Mouse (Mus musculus) neural tube, embryonic 14.5 days (tissue): ENCODE results near the gene Rpp14. TPM values are rescaled to one million over a fixed set of nuclear protein-coding genes. Genes with fewer than 3 reads are reported as not detected.

Experiments used
- ATAC-seq: fragments of 200-750 bp; cut with Nextera tagmentation; 2 replicates; pipeline ENCODE4 v1.8.0; 2017; ENCODE audit warnings: low read depth, mild to moderate bottlenecking, moderate TSS enrichment, moderate library complexity
- H3K27ac ChIP-seq: fragments of 300-500 bp; sonication (generic); 2 replicates; pipeline ENCODE4 v1.5.1; 2014; ENCODE audit warnings: low read depth, mild to moderate bottlenecking, control low read depth, low read length, moderate library complexity, mixed read lengths
- H3K27me3 ChIP-seq: fragments of 300-500 bp; sonication (generic); 2 replicates; pipeline ENCODE4 v1.6.1; 2014; ENCODE audit warnings: low read length; ENCODE audit not compliant: control insufficient read depth, insufficient read depth
- H3K36me3 ChIP-seq: fragments of 300-500 bp; sonication (generic); 2 replicates; pipeline ENCODE4 v1.6.1; 2014; ENCODE audit warnings: low read length, mixed read lengths; ENCODE audit not compliant: control insufficient read depth, insufficient read depth
- H3K4me1 ChIP-seq: fragments of 300-500 bp; sonication (generic); 2 replicates; pipeline ENCODE4 v1.6.1; 2014; ENCODE audit warnings: low read length; ENCODE audit not compliant: control insufficient read depth, insufficient read depth
- H3K4me2 ChIP-seq: fragments of 300-500 bp; sonication (generic); 2 replicates; pipeline ENCODE4 v1.6.1; 2014; ENCODE audit warnings: mild to moderate bottlenecking, low read depth, low read length, control low read depth
- H3K4me3 ChIP-seq: fragments of 300-500 bp; sonication (generic); 2 replicates; pipeline ENCODE4 v1.5.1; 2014; ENCODE audit warnings: low read depth, low read length, control low read depth, mixed read lengths
- H3K9ac ChIP-seq: fragments of 300-500 bp; sonication (generic); replicated peaks from 2 replicates; pipeline ENCODE4 v1.6.1; 2014; ENCODE audit warnings: low read depth, mild to moderate bottlenecking, control low read depth, low read length, mixed read lengths
- H3K9me3 ChIP-seq: fragments of 300-500 bp; sonication (generic); 2 replicates; pipeline ENCODE4 v1.6.1; 2016; ENCODE audit warnings: low read length; ENCODE audit not compliant: control insufficient read depth
- WGBS: fragments of 180-500 bp; shearing (Covaris S2); extraction: QIAGEN DNeasy Blood & Tissue Kit; methylation state at CpG from one replicate; pipeline ENCODE4 v1.1.7; 2014; 5-methylcytosine and 5-hydroxymethylcytosine counted together
- polyA plus RNA-seq: library from polyadenylated mRNA; unstranded; fragments of >200 nt; fragmentation: Nextera tagmentation; extraction: Ambion mirVana; gene quantifications from 2 replicates; pipeline ENCODE4 v1.2.1, GENCODE M21; 2014

Gene Rpp14
- 54.0 and 55.3 TPM in 2 replicates for polyA plus RNA-seq

DNA sequence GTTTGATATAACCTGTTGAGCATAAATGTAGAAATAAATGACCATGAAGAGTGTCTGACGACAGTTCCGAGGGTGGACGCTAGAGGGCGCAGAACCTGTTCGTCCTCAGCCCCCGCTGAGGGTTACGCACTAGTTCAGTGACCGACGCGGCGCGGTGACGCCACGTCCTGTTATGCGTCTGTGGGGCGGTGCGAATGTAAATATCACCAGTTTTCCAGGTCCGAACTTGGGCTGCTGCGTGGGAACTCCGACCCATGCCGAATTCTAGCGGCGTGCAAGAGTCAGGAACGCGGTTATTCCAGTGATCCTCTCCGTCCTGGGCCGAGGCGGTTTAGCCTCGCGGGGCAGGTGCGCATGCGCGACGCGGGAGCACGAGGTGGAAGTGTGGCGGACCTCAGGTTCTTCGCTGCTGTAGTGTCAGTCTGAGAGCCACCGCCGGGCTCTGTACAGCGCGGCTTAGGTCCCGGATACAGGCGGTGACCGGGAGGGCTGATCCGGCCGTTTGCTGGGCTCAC, at the start of gene Rpp14:
Gene Rpp14, plus strand, starts transcription at position 203 of the 515 bp plus-strand sequence.
- peak; percentile 97 for ATAC-seq
- Histone ChIP-seq H3K4me2 (peak within 1 kb of the TSS; percentile 96), H3K27ac (peak within 1 kb of the TSS; percentile 84), H3K27me3 (no peaks in the 10 kb centered on the region), H3K9me3 (no peaks in the 10 kb centered on the region), H3K4me1 (peaks cover 13% of the 10 kb centered on the region), H3K36me3 (0 out of 2 replicates have a peak, but pooled peaks cover 4% of the 10 kb centered on the region), H3K4me3 (peak within 1 kb of the TSS; percentile 74), H3K9ac (peak within 1 kb of the TSS; percentile 74)
- WGBS, result under 1% methylated on average over 47 of the region's 47 CpGs

DNA sequence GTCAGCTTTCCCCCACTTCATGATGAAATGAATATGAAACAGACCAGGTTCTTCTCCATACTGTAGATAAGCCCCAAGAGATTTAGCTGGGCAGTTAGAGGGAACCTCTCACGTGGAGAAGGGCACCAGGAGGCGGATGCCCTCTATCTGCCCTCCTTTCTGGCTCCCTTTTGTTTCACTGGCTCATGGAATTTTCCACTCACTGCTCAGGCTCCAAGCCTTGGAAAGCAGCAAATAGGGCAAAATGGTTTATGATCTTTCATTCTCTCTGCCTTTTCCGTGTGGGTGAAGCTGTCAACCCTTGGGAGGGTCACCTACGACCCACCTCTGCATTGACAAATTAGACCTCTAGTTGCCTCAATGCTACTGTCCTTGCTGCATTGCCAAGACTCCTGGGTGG, 49.6 kb upstream of the Rpp14 start:
- H3K4me3 ChIP-seq, result no peak overlapping the region
- no peak overlapping the region for H3K27ac ChIP-seq
- ATAC-seq, result no peak
- no peaks in the 10 kb centered on the region for H3K27me3 ChIP-seq
- H3K9ac ChIP-seq, result no peak overlapping the region
- no peak overlapping the region for H3K4me2 ChIP-seq
- H3K36me3 ChIP-seq, result no peaks in the 10 kb centered on the region
- 24% methylated on average over 4 of the region's 4 CpGs for WGBS
- no peaks in the 10 kb centered on the region for H3K9me3 ChIP-seq
- H3K4me1 ChIP-seq, result no peaks in the 10 kb centered on the region

DNA sequence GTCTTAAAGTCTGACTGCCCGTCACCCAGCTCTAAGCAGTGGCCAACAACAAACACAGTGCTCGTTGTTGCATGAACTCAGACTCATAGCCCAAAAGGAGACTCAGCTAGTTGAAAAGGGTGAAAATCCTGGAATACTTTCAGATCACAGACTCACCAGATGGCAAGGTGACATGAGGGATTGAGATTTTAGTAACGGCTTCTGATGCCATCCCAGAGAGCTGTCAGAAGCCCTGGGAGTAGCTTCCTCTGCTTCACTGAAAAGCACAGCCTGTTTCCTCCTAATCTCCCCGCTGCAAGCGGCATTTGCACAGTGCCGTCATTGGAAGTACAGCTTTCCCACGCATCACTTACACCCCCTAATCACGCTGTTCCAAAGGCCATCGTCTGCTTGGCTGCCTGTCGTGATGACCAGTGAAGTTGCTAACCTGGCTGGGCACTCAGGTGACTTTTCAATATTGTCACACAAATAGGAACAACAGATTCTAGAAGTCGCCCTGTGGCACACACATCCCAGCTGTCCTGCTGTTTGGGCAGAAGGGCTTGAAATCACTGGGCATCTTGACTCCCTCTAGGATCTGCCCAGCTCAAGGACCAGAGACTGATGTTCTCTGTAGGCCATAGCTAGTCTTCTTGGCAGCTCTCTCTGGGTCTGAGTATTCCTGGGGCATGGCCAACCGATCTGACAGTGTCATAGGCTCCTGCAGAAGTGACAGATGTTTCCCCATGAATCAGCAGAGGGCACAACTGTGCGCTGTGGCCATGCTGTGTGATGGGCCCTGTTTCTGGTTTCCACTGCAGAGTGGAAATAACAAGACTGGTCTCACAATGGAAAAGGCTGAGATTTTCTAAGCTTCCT, 47.9 kb upstream of the Rpp14 start:
- no peaks in the 10 kb centered on the region for H3K27me3 ChIP-seq
- no peaks in the 10 kb centered on the region for H3K9me3 ChIP-seq
- WGBS, result 76% methylated on average over 13 of the region's 13 CpGs
- no peaks in the 10 kb centered on the region for H3K36me3 ChIP-seq
- no peak for ATAC-seq
- no peaks in the 10 kb centered on the region for H3K4me1 ChIP-seq
- H3K4me2 ChIP-seq, result no peak overlapping the region
- H3K4me3 ChIP-seq, result no peak overlapping the region
- no peak overlapping the region for H3K27ac ChIP-seq
- no peak overlapping the region for H3K9ac ChIP-seq

DNA sequence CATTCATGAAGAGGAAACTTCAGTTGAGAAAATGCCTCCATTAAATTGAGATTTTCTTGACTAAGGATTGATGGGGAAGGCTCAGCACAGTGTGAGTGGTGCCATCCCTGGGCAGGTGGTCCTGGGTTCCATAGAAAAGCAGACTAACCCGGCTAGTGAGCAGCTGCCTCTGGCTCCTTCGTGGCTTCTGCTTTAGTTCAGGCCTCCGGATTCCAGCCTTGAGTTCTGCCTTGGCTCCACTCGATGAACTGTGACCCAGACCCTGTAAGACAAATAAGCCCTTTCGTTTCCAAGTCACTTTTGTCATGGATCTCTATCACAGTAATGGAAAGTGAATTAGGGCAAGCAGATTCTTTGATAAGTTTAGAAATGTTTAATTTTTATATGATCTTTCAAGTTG, 45.6 kb upstream of the Rpp14 start:
- H3K27ac ChIP-seq, result no peak overlapping the region
- H3K4me3 ChIP-seq, result no peak overlapping the region
- no peaks in the 10 kb centered on the region for H3K4me1 ChIP-seq
- H3K36me3 ChIP-seq, result no peaks in the 10 kb centered on the region
- no peak overlapping the region for H3K9ac ChIP-seq
- no peak overlapping the region for H3K4me2 ChIP-seq
- no peaks in the 10 kb centered on the region for H3K9me3 ChIP-seq
- no peak for ATAC-seq
- WGBS, result 82% methylated on average over 5 of the region's 5 CpGs
- H3K27me3 ChIP-seq, result no peaks in the 10 kb centered on the region

DNA sequence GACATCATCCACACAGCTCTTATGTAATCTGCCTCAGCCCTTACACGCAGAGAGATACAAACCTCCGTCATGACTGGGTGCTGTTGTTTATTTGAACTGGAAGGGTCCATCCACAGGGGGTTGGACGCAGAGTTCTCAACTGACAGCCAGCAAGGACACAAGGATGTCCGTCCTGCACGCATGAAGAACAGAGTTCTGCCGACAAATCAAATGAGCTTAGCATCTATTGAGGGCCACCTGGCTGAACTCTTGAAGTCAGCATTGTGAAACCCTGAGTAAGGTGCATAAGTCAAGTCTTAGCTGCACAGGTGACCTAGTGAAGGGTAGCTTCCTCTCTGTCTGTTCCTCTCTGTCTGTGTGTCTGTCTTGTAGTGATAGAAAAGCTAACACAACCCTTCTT, 44.2 kb upstream of the Rpp14 start:
- Histone ChIP-seq H3K4me1 (no peaks in the 10 kb centered on the region), H3K9me3 (no peaks in the 10 kb centered on the region), H3K4me2 (no peak overlapping the region), H3K9ac (no peak overlapping the region), H3K27me3 (no peaks in the 10 kb centered on the region), H3K36me3 (no peaks in the 10 kb centered on the region), H3K4me3 (no peak overlapping the region), H3K27ac (no peak overlapping the region)
- no peak for ATAC-seq
- WGBS, result 95% methylated on average over 6 of the region's 6 CpGs

DNA sequence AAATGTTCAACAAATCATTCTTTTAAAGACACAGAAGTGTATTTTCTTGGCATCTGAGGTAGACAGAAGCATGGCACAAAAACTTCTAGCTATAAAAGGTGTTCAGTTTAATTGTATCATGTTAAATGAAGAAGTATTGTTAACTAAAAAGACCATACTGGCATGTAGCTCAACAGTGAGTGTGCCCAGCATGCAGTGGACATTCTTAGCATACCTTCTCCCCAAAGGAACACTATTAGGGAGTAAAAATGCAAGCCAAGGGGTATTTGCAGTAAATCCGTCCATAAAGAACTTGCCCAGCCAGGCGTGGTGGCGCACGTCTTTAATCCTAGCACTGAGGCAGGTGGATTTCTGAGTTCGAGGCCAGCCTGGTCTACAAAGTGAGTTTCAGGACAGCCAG, 43.8 kb upstream of the Rpp14 start:
- Histone ChIP-seq H3K27me3 (no peaks in the 10 kb centered on the region), H3K9ac (no peak overlapping the region), H3K27ac (no peak overlapping the region), H3K4me3 (no peak overlapping the region), H3K4me1 (no peaks in the 10 kb centered on the region), H3K9me3 (no peaks in the 10 kb centered on the region), H3K36me3 (no peaks in the 10 kb centered on the region), H3K4me2 (no peak overlapping the region)
- ATAC-seq, result no peak
- 79% methylated on average over 5 of the region's 5 CpGs for WGBS

DNA sequence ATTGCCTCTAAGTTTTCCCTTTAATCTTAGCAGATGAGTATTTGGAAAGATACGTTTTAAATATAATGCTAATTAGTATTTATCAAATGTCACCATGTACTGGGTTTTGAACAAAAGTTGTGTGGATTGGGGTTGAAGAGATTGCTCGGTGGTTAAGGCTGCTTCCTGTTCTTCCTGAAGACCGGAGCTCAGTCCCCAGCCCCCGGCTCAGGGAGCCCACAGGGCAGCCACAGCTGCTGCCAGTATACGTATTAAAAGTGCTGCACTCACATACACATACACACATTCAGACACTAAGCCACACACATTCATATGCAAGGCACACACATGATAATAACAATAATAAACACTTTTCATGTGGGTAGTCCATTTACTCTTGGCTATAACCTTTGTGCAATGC, 42.0 kb upstream of the Rpp14 start:
- no peak overlapping the region for H3K4me3 ChIP-seq
- no peak overlapping the region for H3K9ac ChIP-seq
- no peaks in the 10 kb centered on the region for H3K4me1 ChIP-seq
- no peak overlapping the region for H3K27ac ChIP-seq
- H3K9me3 ChIP-seq, result no peaks in the 10 kb centered on the region
- no peaks in the 10 kb centered on the region for H3K27me3 ChIP-seq
- H3K36me3 ChIP-seq, result no peaks in the 10 kb centered on the region
- no peak for ATAC-seq
- no peak overlapping the region for H3K4me2 ChIP-seq
- 80% methylated on average over 5 of the region's 5 CpGs for WGBS

DNA sequence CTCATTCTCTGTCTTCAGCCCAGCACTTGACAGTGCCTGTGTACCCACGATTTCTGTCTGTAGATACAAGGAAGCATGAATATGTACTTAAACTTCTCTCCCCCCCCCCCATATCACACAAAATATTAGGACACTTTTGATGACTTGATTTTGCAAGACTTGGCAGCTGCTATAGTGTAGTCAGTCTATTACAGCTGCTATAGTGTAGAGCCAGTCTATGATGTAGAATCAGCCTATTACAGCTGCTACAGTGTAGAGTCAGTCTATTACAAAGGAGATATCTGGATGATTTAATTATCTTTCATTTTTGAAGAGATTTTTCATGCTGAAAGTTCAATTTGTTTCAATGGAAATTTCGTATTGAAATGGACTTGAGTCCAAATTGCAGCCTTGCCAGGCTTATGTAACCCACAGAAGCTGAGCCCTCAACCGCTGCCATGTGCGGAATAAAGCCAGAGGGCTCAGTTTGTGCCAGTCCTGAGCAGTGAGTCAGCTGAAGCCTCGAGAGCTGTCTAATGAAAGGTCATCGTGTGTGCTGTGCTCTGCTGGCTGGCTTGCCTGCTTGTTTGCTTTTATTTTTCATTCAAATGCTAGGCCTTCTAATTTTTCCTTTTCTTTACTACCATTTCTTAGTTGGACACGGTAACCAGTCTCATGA, 41.2 kb upstream of the Rpp14 start:
- Histone ChIP-seq H3K9ac (no peak overlapping the region), H3K9me3 (no peaks in the 10 kb centered on the region), H3K4me2 (no peak overlapping the region), H3K27ac (no peak overlapping the region), H3K4me3 (no peak overlapping the region), H3K36me3 (no peaks in the 10 kb centered on the region), H3K27me3 (no peaks in the 10 kb centered on the region), H3K4me1 (no peaks in the 10 kb centered on the region)
- ATAC-seq, result no peak
- 81% methylated on average over 7 of the region's 7 CpGs for WGBS

DNA sequence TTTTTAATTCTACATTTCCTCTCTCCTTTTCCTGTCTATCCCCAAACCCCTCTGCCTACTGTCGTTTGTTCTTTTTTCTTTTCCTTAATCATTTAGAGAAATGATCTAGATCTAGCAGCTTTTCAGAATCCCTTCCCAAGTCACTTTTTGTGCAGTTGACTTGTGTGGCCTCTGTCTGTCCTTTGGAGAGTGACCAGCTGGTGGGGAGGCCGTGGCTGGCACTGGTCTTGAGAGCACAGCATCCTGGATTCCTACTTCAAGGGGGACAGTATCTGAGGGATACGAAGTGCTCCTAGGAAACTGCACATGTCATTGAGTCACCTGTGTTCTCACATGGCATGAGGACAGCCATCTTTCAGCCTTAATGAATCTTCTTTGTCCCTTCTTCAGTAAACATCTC, 40.0 kb upstream of the Rpp14 start:
- Histone ChIP-seq H3K9me3 (no peaks in the 10 kb centered on the region), H3K27ac (no peak overlapping the region), H3K27me3 (no peaks in the 10 kb centered on the region), H3K36me3 (no peaks in the 10 kb centered on the region), H3K4me3 (no peak overlapping the region), H3K9ac (no peak overlapping the region), H3K4me1 (no peaks in the 10 kb centered on the region), H3K4me2 (no peak overlapping the region)
- ATAC-seq, result no peak
- WGBS, result 88% methylated on average over 3 of the region's 3 CpGs
